Mouse (Mus musculus) hindbrain, embryonic 14.5 days (tissue): ENCODE data around the gene Baiap2. TPM values are rescaled to one million over a fixed set of nuclear protein-coding genes. Genes with fewer than 3 reads are reported as not detected.

ENCODE experiments used
- ATAC-seq: fragments of 200-750 bp; cut with Nextera tagmentation; 2 replicates; pipeline ENCODE4 v1.8.0; 2017; ENCODE audit warnings: moderate number of reproducible peaks, mild to moderate bottlenecking, moderate TSS enrichment, moderate library complexity; ENCODE audit not compliant: low FRiP score
- DNase-seq: peaks from one replicate; pipeline ENCODE4 v3.0.0-alpha.2; 2015; ENCODE audit warnings: low spot score
- H3K27ac ChIP-seq: fragments of 300-500 bp; sonication (generic); 2 replicates; pipeline ENCODE4 v1.5.1; 2014; ENCODE audit warnings: mild to moderate bottlenecking, moderate library complexity
- H3K27me3 ChIP-seq: fragments of 300-500 bp; sonication (generic); 2 replicates; pipeline ENCODE4 v1.6.1; 2014; ENCODE audit warnings: mild to moderate bottlenecking, low read length, mixed read lengths; ENCODE audit not compliant: control insufficient read depth, insufficient read depth
- H3K36me3 ChIP-seq: fragments of 300-500 bp; sonication (generic); replicated peaks from 2 replicates; pipeline ENCODE4 v1.6.1; 2014; ENCODE audit not compliant: control insufficient read depth, insufficient read depth
- H3K4me1 ChIP-seq: fragments of 300-500 bp; sonication (generic); replicated peaks from 2 replicates; pipeline ENCODE4 v1.6.1; 2014; ENCODE audit warnings: antibody characterized with exemption, low read length, mixed read lengths; ENCODE audit not compliant: control insufficient read depth, insufficient read depth
- H3K4me2 ChIP-seq: fragments of 300-500 bp; sonication (generic); replicated peaks from 2 replicates; pipeline ENCODE4 v1.6.1; 2014; ENCODE audit warnings: mild to moderate bottlenecking, moderate library complexity
- H3K4me3 ChIP-seq: fragments of 300-500 bp; sonication (generic); replicated peaks from 2 replicates; pipeline ENCODE4 v1.5.1; 2014; ENCODE audit warnings: mild to moderate bottlenecking, low read length
- H3K9ac ChIP-seq: fragments of 300-500 bp; sonication (generic); 2 replicates; pipeline ENCODE4 v1.6.1; 2014
- H3K9me3 ChIP-seq: fragments of 300-500 bp; sonication (generic); 2 replicates; pipeline ENCODE4 v1.6.1; 2016; ENCODE audit warnings: low read length; ENCODE audit not compliant: control insufficient read depth
- WGBS: fragments of 180-500 bp; shearing (Covaris S2); extraction: QIAGEN DNeasy Blood & Tissue Kit; methylation state at CpG from one replicate; pipeline ENCODE4 v1.1.7; 2014; 5-methylcytosine and 5-hydroxymethylcytosine counted together
- polyA plus RNA-seq: library from polyadenylated mRNA; unstranded; fragments of >200 nt; fragmentation: Nextera tagmentation; extraction: Ambion mirVana; gene quantifications from 2 replicates; pipeline ENCODE4 v1.2.1, GENCODE M21; 2014

Baiap2 gene
- polyA plus RNA-seq, 1 experiment from 2014 or later: 13.7 TPM

DNA sequence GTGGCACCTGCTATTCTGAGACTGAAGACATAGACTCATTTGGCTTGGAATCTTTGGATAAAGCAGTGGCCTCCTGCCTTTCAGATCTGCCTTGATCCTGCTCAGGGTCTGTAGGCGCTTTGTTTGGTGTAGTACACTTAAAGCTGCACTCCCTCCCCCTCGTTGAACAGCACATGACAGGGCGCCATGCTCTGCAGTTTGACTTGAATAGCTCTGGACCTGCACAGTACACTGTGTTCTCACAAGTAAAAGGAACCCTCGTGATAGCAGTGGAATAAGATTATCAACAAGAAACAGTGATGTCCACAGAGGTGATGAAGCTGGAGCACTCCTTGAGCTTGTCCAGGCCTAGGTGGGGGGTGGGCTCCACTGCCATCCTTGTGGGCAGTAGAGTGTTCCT lies 17.2 kb downstream of the Baiap2 start:
- Histone ChIP-seq H3K9me3 (no peaks in the 10 kb centered on the region), H3K27ac (no peak overlapping the region), H3K4me2 (no peak overlapping the region), H3K36me3 (no peaks in the 10 kb centered on the region), H3K4me1 (no peaks in the 10 kb centered on the region), H3K9ac (no peak overlapping the region), H3K27me3 (no peaks in the 10 kb centered on the region), H3K4me3 (no peak overlapping the region)
- 90% methylated on average over 4 of the region's 4 CpGs for WGBS
- no peak for ATAC-seq
- DNase-seq: no peak

- H3K27me3 ChIP-seq: no peaks in the 10 kb centered on the region
- H3K4me2 ChIP-seq: no peak overlapping the region
- no peak for DNase-seq
- no peaks in the 10 kb centered on the region for H3K4me1 ChIP-seq
- ATAC-seq: no peak
- H3K27ac ChIP-seq: no peak overlapping the region
- WGBS: 96% methylated on average over 6 of the region's 6 CpGs
- H3K36me3 ChIP-seq: no peaks in the 10 kb centered on the region
- H3K9ac ChIP-seq: no peak overlapping the region
- H3K9me3 ChIP-seq: no peaks in the 10 kb centered on the region
- H3K4me3 ChIP-seq: no peak overlapping the region
Measured at GRCm38 (mm10) chr11:119960671-119961070, 18.1 kb downstream of the Baiap2 start.

GRCm38 (mm10) chr11:119961511-119961910 lies 18.9 kb downstream of the Baiap2 start:
- no peak overlapping the region for H3K27ac ChIP-seq
- H3K27me3 ChIP-seq: no peaks in the 10 kb centered on the region
- no peaks in the 10 kb centered on the region for H3K36me3 ChIP-seq
- H3K4me2 ChIP-seq: no peak overlapping the region
- no peaks in the 10 kb centered on the region for H3K9me3 ChIP-seq
- H3K4me1 ChIP-seq: no peaks in the 10 kb centered on the region
- ATAC-seq (no peak), DNase-seq (no peak)
- no peak overlapping the region for H3K4me3 ChIP-seq
- 92% methylated on average over 3 of the region's 3 CpGs for whole genome bisulfite sequencing
- H3K9ac ChIP-seq: no peak overlapping the region

DNA sequence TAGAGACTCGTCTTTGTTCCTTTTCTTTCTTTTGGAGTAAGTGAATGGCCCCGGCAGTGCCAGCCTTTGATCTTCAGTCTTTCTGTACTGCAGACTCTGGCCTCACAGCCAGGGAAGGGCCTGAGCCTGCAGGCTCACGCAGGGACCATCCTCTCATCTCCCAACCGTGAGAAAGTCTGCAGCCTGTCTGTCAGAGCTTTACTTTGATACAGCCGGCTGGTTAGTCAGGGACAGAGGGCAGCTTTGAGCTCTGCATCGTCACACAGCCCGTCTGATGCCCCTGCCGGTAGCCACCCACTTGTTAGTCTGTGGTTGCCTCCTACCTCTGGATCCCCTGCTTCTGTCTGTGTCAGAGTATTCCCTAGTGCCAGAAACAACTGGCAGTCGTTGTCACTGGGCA lies 22.5 kb downstream of the Baiap2 start:
- Histone ChIP-seq H3K9me3 (no peaks in the 10 kb centered on the region), H3K9ac (no peak overlapping the region), H3K4me2 (no peak overlapping the region), H3K27ac (no peak overlapping the region), H3K4me1 (peaks cover 10% of the 10 kb centered on the region), H3K27me3 (no peaks in the 10 kb centered on the region), H3K4me3 (no peak overlapping the region), H3K36me3 (no peaks in the 10 kb centered on the region)
- ATAC-seq: no peak
- no peak for DNase-seq
- WGBS: 14% methylated on average over 9 of the region's 9 CpGs

- no peak overlapping the region for H3K4me3 ChIP-seq
- H3K9me3 ChIP-seq: no peaks in the 10 kb centered on the region
- no peaks in the 10 kb centered on the region for H3K27me3 ChIP-seq
- no peak overlapping the region for H3K4me2 ChIP-seq
- ATAC-seq (no peak), DNase-seq (no peak)
- no peaks in the 10 kb centered on the region for H3K36me3 ChIP-seq
- H3K9ac ChIP-seq: no peak overlapping the region
- WGBS: 82% methylated on average over 6 of the region's 6 CpGs
- H3K27ac ChIP-seq: no peak overlapping the region
- H3K4me1 ChIP-seq: peaks cover 22% of the 10 kb centered on the region
Measured at GRCm38 (mm10) chr11:119966294-119966693, 23.7 kb downstream of the Baiap2 start.

GRCm38 (mm10) chr11:119967401-119967800 lies 24.8 kb downstream of the Baiap2 start:
- ATAC-seq: no peak
- DNase-seq: no peak
- H3K4me3 ChIP-seq: no peak overlapping the region
- H3K9ac ChIP-seq: no peak overlapping the region
- H3K4me1 ChIP-seq: peaks cover 25% of the 10 kb centered on the region
- no peaks in the 10 kb centered on the region for H3K27me3 ChIP-seq
- no peak overlapping the region for H3K27ac ChIP-seq
- no peak overlapping the region for H3K4me2 ChIP-seq
- 61% methylated on average over 8 of the region's 8 CpGs for WGBS
- H3K9me3 ChIP-seq: no peaks in the 10 kb centered on the region
- H3K36me3 ChIP-seq: no peaks in the 10 kb centered on the region

GRCm38 (mm10) chr11:119967892-119968291 lies 25.3 kb downstream of the Baiap2 start:
- no peak overlapping the region for H3K4me2 ChIP-seq
- H3K9me3 ChIP-seq: no peaks in the 10 kb centered on the region
- no peak overlapping the region for H3K9ac ChIP-seq
- H3K36me3 ChIP-seq: no peaks in the 10 kb centered on the region
- H3K4me1 ChIP-seq: peaks cover 25% of the 10 kb centered on the region
- H3K4me3 ChIP-seq: no peak overlapping the region
- WGBS: 98% methylated on average over 2 of the region's 2 CpGs
- no peak overlapping the region for H3K27ac ChIP-seq
- DNase-seq (no peak), ATAC-seq (no peak)
- H3K27me3 ChIP-seq: no peaks in the 10 kb centered on the region

DNA sequence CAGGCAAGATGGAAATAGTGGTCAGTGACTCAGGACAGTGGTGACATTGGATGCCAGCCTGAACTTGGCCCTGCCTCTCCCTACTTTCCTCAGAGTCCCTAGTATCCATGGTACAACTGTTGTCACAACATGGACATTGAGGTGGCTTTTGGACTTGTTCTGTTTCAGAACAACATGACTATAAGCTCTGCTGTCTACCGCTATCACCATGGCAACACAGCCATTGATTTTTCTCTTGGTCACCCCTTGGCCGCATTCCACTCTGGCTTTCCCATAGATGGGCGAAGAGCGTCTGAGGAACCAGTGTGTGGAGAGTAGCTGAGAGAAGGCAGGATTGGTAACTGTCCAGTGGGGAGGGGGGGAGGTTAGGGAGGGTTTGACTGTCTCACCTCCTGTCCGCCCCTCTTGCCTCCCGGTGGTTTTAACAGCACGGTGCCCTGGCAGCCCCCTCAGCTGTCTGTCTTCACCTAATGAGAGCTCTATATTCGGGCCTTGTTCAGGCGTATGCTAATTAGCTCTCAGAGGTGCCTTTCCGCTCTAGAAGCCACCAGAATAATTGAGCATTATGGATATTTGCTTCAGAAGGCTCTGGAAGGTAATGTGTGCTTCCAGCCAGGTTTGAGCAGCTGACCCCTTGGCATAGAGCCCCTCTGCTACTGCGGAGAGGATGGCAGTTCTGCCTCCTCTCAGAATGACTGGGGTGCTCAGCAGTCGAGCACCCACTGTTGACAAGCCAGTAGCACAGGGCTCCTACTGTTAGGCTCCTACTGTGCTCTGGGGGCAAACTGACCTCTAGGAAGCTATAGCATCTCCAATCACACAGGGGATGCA lies 27.7 kb downstream of the Baiap2 start:
- no peaks in the 10 kb centered on the region for H3K9me3 ChIP-seq
- peak; percentile 72 for ATAC-seq
- H3K4me2 ChIP-seq: no peak overlapping the region
- 0 out of 2 replicates have a peak overlapping the region, but pooled peaks have one; percentile 0 for H3K9ac ChIP-seq
- peak overlapping the region; percentile 68 for H3K27ac ChIP-seq
- DNase-seq: peak; percentile 69
- WGBS: 26% methylated on average over 12 of the region's 12 CpGs
- H3K4me3 ChIP-seq: no peak overlapping the region
- peaks cover 25% of the 10 kb centered on the region for H3K4me1 ChIP-seq
- no peaks in the 10 kb centered on the region for H3K27me3 ChIP-seq
- no peaks in the 10 kb centered on the region for H3K36me3 ChIP-seq

DNA sequence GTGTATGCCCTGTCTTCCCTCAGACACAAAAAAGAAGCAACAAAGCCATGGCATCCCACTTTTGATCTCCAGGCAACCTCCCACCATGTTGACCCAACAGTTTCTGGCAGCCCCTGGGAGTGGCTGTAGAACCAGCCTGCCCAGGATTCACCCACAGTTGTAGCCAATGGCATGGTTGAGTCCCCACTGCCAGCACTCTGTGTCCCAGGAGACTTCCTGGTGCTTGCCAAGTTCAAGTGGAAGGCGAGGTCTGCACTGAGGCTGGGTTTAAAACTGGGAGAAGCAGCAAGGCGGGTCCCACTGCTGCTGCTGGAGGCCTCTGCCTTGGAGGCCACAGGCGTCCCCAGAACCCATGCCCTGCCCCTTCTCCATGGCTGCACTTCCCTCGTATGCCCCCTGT lies 31.2 kb downstream of the Baiap2 start:
- H3K9ac ChIP-seq: no peak overlapping the region
- H3K4me3 ChIP-seq: no peak overlapping the region
- no peak for DNase-seq
- no peaks in the 10 kb centered on the region for H3K27me3 ChIP-seq
- H3K4me1 ChIP-seq: peaks cover 25% of the 10 kb centered on the region
- ATAC-seq: no peak
- no peak overlapping the region for H3K27ac ChIP-seq
- H3K4me2 ChIP-seq: no peak overlapping the region
- no peaks in the 10 kb centered on the region for H3K36me3 ChIP-seq
- H3K9me3 ChIP-seq: no peaks in the 10 kb centered on the region
- 97% methylated on average over 4 of the region's 4 CpGs for WGBS
